Mouse (Mus musculus) cerebellum, adult 18-20 months (tissue): ENCODE results near the gene Crtc2.
"Not testable (repeated sequence)": the region's sequence is repeated elsewhere in the genome, so short reads cannot be mapped to it uniquely, and the experiment has no call there.

Experiments
- DNase-seq, 2 experiments: peaks; one replicate each; pipeline ENCODE4 v3.0.0; 2021

Gene Crtc2

GRCm38 (mm10) chr3:90266901-90267775, 13.2 kb downstream of the Crtc2 start:
- no peak for DNase-seq

GRCm38 (mm10) chr3:90268190-90268589, 14.2 kb downstream of the Crtc2 start:
- DNase-seq = no peak

- DNase-seq = no peak
Measured at GRCm38 (mm10) chr3:90268971-90269370, 15.0 kb downstream of the Crtc2 start.

GRCm38 (mm10) chr3:90270784-90271183, 16.8 kb downstream of the Crtc2 start:
- no peak for DNase-seq

- DNase-seq = no peak
Measured at GRCm38 (mm10) chr3:90272170-90272569, 18.2 kb downstream of the Crtc2 start.

GRCm38 (mm10) chr3:90273855-90274254, 19.9 kb downstream of the Crtc2 start:
- no peak for DNase-seq

GRCm38 (mm10) chr3:90275286-90275685, 21.3 kb downstream of the Crtc2 start:
- DNase-seq = peak; percentile 76 to 81

GRCm38 (mm10) chr3:90276858-90277257, 22.9 kb downstream of the Crtc2 start:
- no peak for DNase-seq

- peak; percentile 86 to 89 for DNase-seq
Measured at GRCm38 (mm10) chr3:90277793-90278192, 23.8 kb downstream of the Crtc2 start.

GRCm38 (mm10) chr3:90278211-90278610, 24.2 kb downstream of the Crtc2 start:
- DNase-seq = no peak

- DNase-seq = no peak
Measured at GRCm38 (mm10) chr3:90279216-90279615, 25.3 kb downstream of the Crtc2 start.

- DNase-seq = no peak
Measured at GRCm38 (mm10) chr3:90279743-90280142, 25.8 kb downstream of the Crtc2 start.

- DNase-seq = no peak
Measured at GRCm38 (mm10) chr3:90280708-90281107, 26.7 kb downstream of the Crtc2 start.

- DNase-seq = no peak
Measured at GRCm38 (mm10) chr3:90284150-90284549, 30.2 kb downstream of the Crtc2 start.

GRCm38 (mm10) chr3:90289403-90289802, 35.4 kb downstream of the Crtc2 start:
- DNase-seq = not testable (repeated sequence)

- DNase-seq = no peak
Measured at GRCm38 (mm10) chr3:90290602-90291001, 36.6 kb downstream of the Crtc2 start.

GRCm38 (mm10) chr3:90291982-90292344, 38.0 kb downstream of the Crtc2 start:
- no peak for DNase-seq

- DNase-seq = peak; percentile 98
Measured at GRCm38 (mm10) chr3:90292345-90293275, 38.6 kb downstream of the Crtc2 start, which contains the start of gene Gatad2b. Gene Gatad2b, plus strand, starts transcription at chr3:90293178.

- peak in 1 of 2 experiments; percentile 53 for DNase-seq
Measured at GRCm38 (mm10) chr3:90293352-90294063, 39.5 kb downstream of the Crtc2 start.

GRCm38 (mm10) chr3:90294064-90294440, 40.1 kb downstream of the Crtc2 start:
- no peak for DNase-seq

- DNase-seq = no peak
Measured at GRCm38 (mm10) chr3:90294651-90295050, 40.7 kb downstream of the Crtc2 start.

GRCm38 (mm10) chr3:90305801-90306200, 51.8 kb downstream of the Crtc2 start:
- DNase-seq = no peak

GRCm38 (mm10) chr3:90309589-90309988, 55.6 kb downstream of the Crtc2 start:
- DNase-seq = no peak
